Mouse (Mus musculus) myocyte (in vitro differentiated cells): ENCODE results near the gene Slc34a2.

Experiments
- CEBPB ChIP-seq: IDR thresholded peaks from 2 replicates; pipeline ENCODE4 v1.6.1; 2011; ENCODE audit warnings: mild to moderate bottlenecking, moderate library complexity; ENCODE audit not compliant: poor library complexity, insufficient read depth, severe bottlenecking
- E2F4 ChIP-seq: IDR thresholded peaks from one replicate; pipeline ENCODE4 v1.6.1; 2011; ENCODE audit warnings: mild to moderate bottlenecking, control low read depth, moderate library complexity; ENCODE audit not compliant: insufficient read depth
- MAX ChIP-seq: IDR thresholded peaks from one replicate; pipeline ENCODE4 v1.6.1; 2011; ENCODE audit warnings: low read depth, mild to moderate bottlenecking, control low read depth
- MYOD1 ChIP-seq, 3 experiments: IDR thresholded peaks; one replicate each; pipeline ENCODE4 v1.6.1; 2011; ENCODE audit warnings: control low read depth in 2 of 3, low read depth in 2 of 3, mild to moderate bottlenecking in 2 of 3, moderate library complexity in 1 of 3; ENCODE audit not compliant: insufficient read length in 2 of 3, control insufficient read depth in 1 of 3
- MYOG ChIP-seq, 3 experiments: IDR thresholded peaks; one replicate each; pipeline ENCODE4 v1.6.1; 2011; ENCODE audit warnings: control low read depth in 2 of 3, low read depth in 2 of 3, mild to moderate bottlenecking in 2 of 3; ENCODE audit not compliant: insufficient read length in 2 of 3, control insufficient read depth in 1 of 3, insufficient read depth in 1 of 3
- POLR2A ChIP-seq: IDR thresholded peaks from one replicate; pipeline ENCODE4 v1.6.1; 2011; ENCODE audit warnings: low read depth, mild to moderate bottlenecking, control low read depth, moderate library complexity; ENCODE audit not compliant: insufficient read length
- POLR2AphosphoS2 ChIP-seq: IDR thresholded peaks from one replicate; pipeline ENCODE4 v1.6.1; 2011; ENCODE audit warnings: low read depth, control low read depth; ENCODE audit not compliant: insufficient read length
- SRF ChIP-seq: IDR thresholded peaks from one replicate; pipeline ENCODE4 v1.6.1; 2011; ENCODE audit warnings: low read depth; ENCODE audit not compliant: control insufficient read depth, insufficient read length
- TCF12 ChIP-seq: IDR thresholded peaks from one replicate; pipeline ENCODE4 v1.6.1; 2011; ENCODE audit warnings: mild to moderate bottlenecking, control low read depth; ENCODE audit not compliant: poor library complexity, insufficient read depth, severe bottlenecking
- TCF3 ChIP-seq: IDR thresholded peaks from one replicate; pipeline ENCODE4 v1.6.1; 2011; ENCODE audit warnings: low read depth, control low read depth; ENCODE audit not compliant: insufficient read length
- USF1 ChIP-seq: IDR thresholded peaks from one replicate; pipeline ENCODE4 v1.6.1; 2011; ENCODE audit warnings: low read depth, mild to moderate bottlenecking, control low read depth, moderate library complexity

- no peak for TF ChIP-seq E2F4
- TF ChIP-seq POLR2AphosphoS2 = no peak
- TF ChIP-seq CEBPB = no peak
- no peak for TF ChIP-seq POLR2A
- TF ChIP-seq TCF12 = no peak
- no peak for TF ChIP-seq MAX
- no peak for TF ChIP-seq USF1
- no peak for TF ChIP-seq TCF3
- no peak for TF ChIP-seq MYOD1 (IDR thresholded peaks at IDR 0.05; ENCODE audit: control insufficient read depth in 1 of 3, insufficient read length in 2 of 3, low read depth in 2 of 3)
- TF ChIP-seq MYOG (IDR thresholded peaks at IDR 0.05; ENCODE audit: control insufficient read depth in 1 of 3, insufficient read depth in 1 of 3, insufficient read length in 2 of 3, low read depth in 2 of 3) = no peak
- no peak for TF ChIP-seq SRF
Observed at GRCm38 (mm10) chr5:53108026-53108425, 70.1 kb downstream of the Slc34a2 start.
